Mouse (Mus musculus) naive thymus-derived CD4-positive, alpha-beta T cell, adult 5 months (primary cell): ENCODE measurements around the gene Gm17018. TPM values are rescaled to one million over a fixed set of nuclear protein-coding genes. Genes with fewer than 3 reads are reported as not detected.

ENCODE experiments used
- polyA plus RNA-seq: library from polyadenylated mRNA; unstranded; fragments of 100-300 nt; shearing (Covaris generic); gene quantifications from one replicate; pipeline ENCODE4 v1.2.1, GENCODE M21; 2017

Gene Gm17018
- 24.7 TPM for polyA plus RNA-seq

DNA sequence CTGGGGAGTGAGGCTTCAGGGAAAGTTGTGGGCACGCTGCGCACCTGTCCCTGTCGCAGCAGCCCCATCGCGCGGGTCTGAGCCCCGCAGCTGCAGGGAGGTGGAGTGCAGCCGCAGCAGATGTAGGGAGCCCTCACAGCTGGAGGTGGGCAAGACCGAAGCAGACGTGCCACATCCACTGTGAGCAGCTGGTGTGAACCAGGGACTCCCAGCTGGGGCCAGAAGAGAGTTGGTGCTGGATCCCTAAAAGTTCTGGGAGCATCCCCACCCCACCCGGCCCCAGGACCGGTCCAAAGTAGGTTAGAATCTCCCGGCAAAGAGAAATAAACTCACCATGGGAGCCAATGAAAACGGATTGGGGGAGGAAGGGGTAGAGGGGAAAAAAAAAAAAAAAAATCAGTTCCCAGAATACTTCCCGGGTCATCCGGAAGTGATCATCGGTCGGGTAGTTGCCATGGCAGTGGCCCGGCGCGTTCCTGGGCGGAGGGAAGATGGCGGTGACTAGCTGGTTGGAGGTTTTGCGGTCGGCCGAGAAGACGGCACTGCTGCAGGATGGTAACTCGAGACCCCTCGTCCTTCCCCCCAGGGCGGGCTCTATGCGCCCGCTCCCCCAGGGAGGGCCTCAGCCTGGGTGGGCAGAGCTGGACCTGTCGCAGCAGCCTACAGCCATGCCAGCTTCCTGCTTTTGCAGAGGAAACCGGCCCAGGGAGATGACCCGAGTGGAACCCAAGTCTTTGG is at the start of gene Gm17018, which contains the start of gene Poll:
Gene Gm17018 (plus strand): TSS at position 463 of the 738 bp plus-strand sequence.
Gene Poll (minus strand): TSS at position 379 of the 738 bp plus-strand sequence.

Other genes with a start within 250 kb of the Gm17018 start
- 21.8 TPM for gene Btrc, start 196.9 kb upstream of the Gm17018 start, polyA plus RNA-seq
- 5.8 TPM for gene Poll, start 84 bp upstream of the Gm17018 start, polyA plus RNA-seq
- gene Fbxw4, start 99.7 kb downstream of the Gm17018 start, polyA plus RNA-seq, result 17.6 TPM
- gene Fgf8, start 182.3 kb downstream of the Gm17018 start, polyA plus RNA-seq, result not detected
- gene Npm3, start 189.0 kb downstream of the Gm17018 start, polyA plus RNA-seq, result 35.7 TPM
- 382 TPM for gene Mgea5, start 223.2 kb downstream of the Gm17018 start, polyA plus RNA-seq